Mouse (Mus musculus): Measurements from ENCODE around the gene Gsc2.
A peak's percentile ranks its signal among the peaks of the same experiment; 100 is the strongest.

Gene Gsc2

GRCm38 (mm10) chr16:17922163-17922538, 7.3 kb upstream of the Gsc2 start:
- DNase-seq (ENCODE audit: low spot score) = no peak

GRCm38 (mm10) chr16:17921325-17922162, 6.7 kb upstream of the Gsc2 start:
- peak; percentile 88 for DNase-seq (ENCODE audit: low spot score)

GRCm38 (mm10) chr16:17920586-17920985, 5.7 kb upstream of the Gsc2 start:
- DNase-seq (ENCODE audit: low spot score) = no peak

- peak; percentile 88 for DNase-seq (ENCODE audit: low spot score)
Observed at GRCm38 (mm10) chr16:17911052-17911595, 3.7 kb downstream of the Gsc2 start, which contains the start of gene Ess2. Gene Ess2, minus strand, starts transcription at chr16:17911348.

GRCm38 (mm10) chr16:17898462-17898861, 16.4 kb downstream of the Gsc2 start, which contains the start of the genes Dgcr2 and Tssk2:
Gene Dgcr2, minus strand, starts transcription at chr16:17898562.
Gene Tssk2, plus strand, starts transcription at chr16:17898637.
- DNase-seq (ENCODE audit: low spot score) = no peak

- DNase-seq (ENCODE audit: low spot score) = no peak
Observed at GRCm38 (mm10) chr16:17896091-17896490, 18.8 kb downstream of the Gsc2 start.

GRCm38 (mm10) chr16:17893923-17894322, 20.9 kb downstream of the Gsc2 start, which contains the start of gene Tssk1:
Gene Tssk1, plus strand, starts transcription at chr16:17894223.
- DNase-seq (ENCODE audit: low spot score) = no peak

GRCm38 (mm10) chr16:17892606-17893005, 22.3 kb downstream of the Gsc2 start:
- peak; percentile 51 for DNase-seq (ENCODE audit: low spot score)

- DNase-seq (ENCODE audit: low spot score) = peak; percentile 96
Observed at GRCm38 (mm10) chr16:17891567-17891959, 23.3 kb downstream of the Gsc2 start, which contains the start of gene Gm20518. Gene Gm20518, minus strand, starts transcription at chr16:17891671.

- DNase-seq (ENCODE audit: low spot score) = peak; percentile 69
Observed at GRCm38 (mm10) chr16:17890917-17891566, 23.8 kb downstream of the Gsc2 start.

GRCm38 (mm10) chr16:17890342-17890727, 24.5 kb downstream of the Gsc2 start:
- no peak for DNase-seq (ENCODE audit: low spot score)

GRCm38 (mm10) chr16:17889689-17890341, 25.0 kb downstream of the Gsc2 start:
- no peak for DNase-seq (ENCODE audit: low spot score)

GRCm38 (mm10) chr16:17884116-17884515, 30.7 kb downstream of the Gsc2 start:
- no peak for DNase-seq (ENCODE audit: low spot score)

- DNase-seq (ENCODE audit: low spot score) = no peak
Observed at GRCm38 (mm10) chr16:17882196-17882595, 32.7 kb downstream of the Gsc2 start.

- no peak for DNase-seq (ENCODE audit: low spot score)
Observed at GRCm38 (mm10) chr16:17879571-17879970, 35.3 kb downstream of the Gsc2 start.

GRCm38 (mm10) chr16:17876096-17876495, 38.8 kb downstream of the Gsc2 start:
- DNase-seq (ENCODE audit: low spot score) = no peak

- DNase-seq (ENCODE audit: low spot score) = no peak
Observed at GRCm38 (mm10) chr16:17875174-17875573, 39.7 kb downstream of the Gsc2 start.

GRCm38 (mm10) chr16:17872995-17873394, 41.9 kb downstream of the Gsc2 start:
- no peak for DNase-seq (ENCODE audit: low spot score)

GRCm38 (mm10) chr16:17871248-17871647, 43.6 kb downstream of the Gsc2 start:
- DNase-seq (ENCODE audit: low spot score) = no peak

GRCm38 (mm10) chr16:17865770-17866169, 49.1 kb downstream of the Gsc2 start:
- DNase-seq (ENCODE audit: low spot score) = no peak

GRCm38 (mm10) chr16:17865293-17865692, 49.6 kb downstream of the Gsc2 start:
- DNase-seq (ENCODE audit: low spot score) = no peak
